ENCODE assay signal across 20 mouse cellular contexts in genomic region chr8:111209874-111210273, GRCm38 (mm10). TPM values are rescaled to one million over a fixed set of nuclear protein-coding genes. Genes with fewer than 3 reads are reported as not detected.
DNase-seq lines count a peak whose midpoint lies in the region; ATAC-seq and TF ChIP-seq lines count a peak whose summit lies in the region.
"Had no signal": no experiment of that assay in that cellular context is flagged by ENCODE, and none has a peak within 500 bp of the region (broad histone marks: within the 10 kb centered on the region; RNA-seq: fewer than 3 reads in every experiment).

No protein-coding gene starts in this region.

- in situ Hi-C loops in ES-E14 (cut with MboI; ENCODE audit: low sequenced_read_pairs in 2 of 2, unreplicated experiment in 2 of 2): no loop called here

- no peaks in the 10 kb centered on the region for H3K27me3 ChIP-seq in splenic B cell, adult 2 months (ENCODE audit: control insufficient read depth, insufficient read depth, low read length, poor library complexity, severe bottlenecking)
- no peaks in the 10 kb centered on the region for H3K27me3 ChIP-seq in forebrain, embryonic 12.5 days
- H3K27me3 ChIP-seq: CH12.LX; heart, embryonic 15.5 days; liver, embryonic 13.5 days; midbrain, embryonic 13.5 days; neural tube, embryonic 15.5 days had no signal

- no peak overlapping the region for H3K9ac ChIP-seq in ES-E14 (ENCODE audit: insufficient read depth, low read depth, low read length, poor library complexity, severe bottlenecking)
- H3K9ac ChIP-seq in forebrain, embryonic 12.5 days: no peak overlapping the region
- H3K9ac ChIP-seq: heart, embryonic 15.5 days; liver, embryonic 13.5 days; midbrain, embryonic 13.5 days; neural tube, embryonic 15.5 days had no signal

- no peaks in the 10 kb centered on the region for H3K9me3 ChIP-seq in ES-E14 (ENCODE audit: control insufficient read depth, insufficient read depth, low read depth, low read length)
- no peaks in the 10 kb centered on the region for H3K9me3 ChIP-seq in forebrain, embryonic 12.5 days
- H3K9me3 ChIP-seq: heart, embryonic 15.5 days; hindbrain, embryonic 10.5 days; liver, embryonic 13.5 days; midbrain, embryonic 13.5 days; neural tube, embryonic 15.5 days had no signal

- no peak overlapping the region for H3K4me2 ChIP-seq in forebrain, embryonic 12.5 days
- H3K4me2 ChIP-seq: heart, embryonic 15.5 days; liver, embryonic 13.5 days; midbrain, embryonic 13.5 days; neural tube, embryonic 15.5 days had no signal

- peak; percentile 9 for DNase-seq in lung, postnatal 25 days (ENCODE audit: low spot score)
- no peak for DNase-seq in lung, postnatal 10 days
- DNase-seq in ES-E14 (ENCODE audit: low read depth, low spot score) (no peak), R1 (ENCODE audit: low read depth, low spot score) (peak; percentile 29)
- DNase-seq in splenic B cell, adult 2 months (ENCODE audit: low read depth, low spot score): peak; percentile 5
- no peak for DNase-seq in cerebellum, postnatal 4 days (ENCODE audit: low spot score in 2 of 2)
- DNase-seq: adrenal gland, adult 2 months; cerebellum, adult 11 months; cerebellum, postnatal 14 days; liver, embryonic 13.5 days; thymus, adult 2 months had no signal

- H3K27ac ChIP-seq in ES-E14 (ENCODE audit: insufficient read depth, low read depth, low read length, poor library complexity, severe bottlenecking): no peak overlapping the region
- no peak overlapping the region for H3K27ac ChIP-seq in forebrain, embryonic 12.5 days
- H3K27ac ChIP-seq: heart, embryonic 15.5 days; hindbrain, embryonic 10.5 days; liver, embryonic 13.5 days; midbrain, embryonic 13.5 days; neural tube, embryonic 15.5 days had no signal

- peaks cover 1 to 2% of the 10 kb centered on the region in 2 experiments; a peak in 3 of 4 replicates for H3K4me1 ChIP-seq in ES-E14 (ENCODE audit: control insufficient read depth in 2 of 2, insufficient read depth in 2 of 2, low read length in 2 of 2, poor library complexity in 1 of 2)
- H3K4me1 ChIP-seq in forebrain, embryonic 12.5 days: no peaks in the 10 kb centered on the region
- H3K4me1 ChIP-seq: heart, embryonic 15.5 days; hindbrain, embryonic 10.5 days; neural tube, embryonic 15.5 days had no signal

- no peak overlapping the region for H3K4me3 ChIP-seq in ES-E14 (ENCODE audit: insufficient read depth in 1 of 2, low read depth in 1 of 2, low read length in 2 of 2, poor library complexity in 1 of 2, severe bottlenecking in 1 of 2)
- no peak overlapping the region for H3K4me3 ChIP-seq in forebrain, embryonic 12.5 days (replicated peaks)
- H3K4me3 ChIP-seq: erythroblast, embryonic 14.5 days; heart, embryonic 15.5 days; hindbrain, embryonic 10.5 days; liver, embryonic 13.5 days; midbrain, embryonic 13.5 days; neural tube, embryonic 15.5 days had no signal

- ATAC-seq in forebrain, embryonic 12.5 days (ENCODE audit: low FRiP score): no peak
- ATAC-seq: forebrain, embryonic 16.5 days; inflammation-experienced regulatory T-cells, adult 6 months; midbrain, embryonic 13.5 days had no signal

- no peaks in the 10 kb centered on the region for H3K36me3 ChIP-seq in ES-E14 (ENCODE audit: control insufficient read depth, insufficient read depth, low read length, poor library complexity, severe bottlenecking)
- H3K36me3 ChIP-seq in splenic B cell, adult 2 months (ENCODE audit: control insufficient read depth, insufficient read depth, low read length, poor library complexity, severe bottlenecking): no peaks in the 10 kb centered on the region
- H3K36me3 ChIP-seq in forebrain, embryonic 12.5 days (replicated peaks): no peaks in the 10 kb centered on the region
- H3K36me3 ChIP-seq: heart, embryonic 15.5 days; hindbrain, embryonic 10.5 days; liver, embryonic 13.5 days; midbrain, embryonic 13.5 days; neural tube, embryonic 15.5 days had no signal

TF ChIP-seq in ES-E14, 5 proteins besides CTCF, POLR2A, EP300 and RAD21:
- TF ChIP-seq MAFK (IDR thresholded peaks at IDR 0.05; ENCODE audit: insufficient read depth, low read depth, low read length): 0 out of 2 replicates have a peak, but pooled peaks have one; percentile 25
- no peak for TF ChIP-seq ZC3H11A (IDR thresholded peaks at IDR 0.05; ENCODE audit: borderline replicate concordance, low read depth, low read length)
TF ChIP-seq in ES-E14: peak in this region for 1.

RNA-seq across cellular contexts. Expression of gene Glg1, which starts 49.1 kb away (rescaled TPM):
- 87.4 and 136 TPM in 2 replicates for total RNA-seq in ES-E14 (2012; rRNA removed)
- polyA plus RNA-seq in forebrain, embryonic 12.5 days (2016; fragmentation: Nextera tagmentation; extraction: Ambion mirVana): 83.6 and 89.6 TPM in 2 replicates

Comparison
In these comparisons a context has a peak if more than half of its experiments do, and no peak if none do; other contexts are left out.
1. DNase-seq: peak in lung, postnatal 25 days (single experiment), R1 (single experiment) and splenic B cell, adult 2 months (single experiment); none in lung, postnatal 10 days (single experiment), ES-E14 (single experiment) and cerebellum, postnatal 4 days (0 of 2).